ENCODE assay signal across 23 mouse cellular contexts in genomic region chr13:53665592-53665991, GRCm38 (mm10).
A peak's percentile ranks its signal among the peaks of the same experiment; 100 is the strongest.
DNase-seq lines count a peak whose midpoint lies in the region; ATAC-seq and TF ChIP-seq lines count a peak whose summit lies in the region.
"Had no signal": no experiment of that assay in that cellular context is flagged by ENCODE, and none has a peak within 500 bp of the region (broad histone marks: within the 10 kb centered on the region; RNA-seq: fewer than 3 reads in every experiment).

No protein-coding gene starts in this region.

- intact Hi-C loops in heart, adult 2 months (cut with DNase I) = no loop called here

- no peak for TF ChIP-seq POLR2A in heart, adult 2 months (IDR thresholded peaks at IDR 0.05; ENCODE audit: insufficient read depth, low read depth, low read length)

- no peak overlapping the region for H3K4me2 ChIP-seq in lung, postnatal 0 days (replicated peaks; ENCODE audit: low read depth, low read length)
- H3K4me2 ChIP-seq: embryonic facial prominence, embryonic 15.5 days; forebrain, embryonic 15.5 days; heart, embryonic 13.5 days; hindbrain, embryonic 14.5 days; liver, embryonic 15.5 days; midbrain, embryonic 11.5 days had no signal

- no peak overlapping the region for H3K4me3 ChIP-seq in heart, adult 2 months
- H3K4me3 ChIP-seq in lung, postnatal 0 days (ENCODE audit: low read depth, low read length) = no peak overlapping the region
- H3K4me3 ChIP-seq: embryonic facial prominence, embryonic 15.5 days; forebrain, embryonic 15.5 days; heart, embryonic 13.5 days; limb, embryonic 10.5 days; liver, embryonic 15.5 days had no signal

- TF ChIP-seq CTCF in heart, adult 2 months (IDR thresholded peaks at IDR 0.05) = peak; percentile 31
- TF ChIP-seq CTCF in lung, postnatal 0 days (IDR thresholded peaks at IDR 0.05) = peak; percentile 24; the same call in 1 of the 2 replicates

- H3K79me2 ChIP-seq in heart, adult 2 months (replicated peaks; ENCODE audit: control insufficient read depth, insufficient read depth, low read length) = no peaks in the 10 kb centered on the region

- H3K27me3 ChIP-seq in heart, adult 2 months (ENCODE audit: control insufficient read depth, insufficient read depth, low read length) = no peaks in the 10 kb centered on the region
- no peaks in the 10 kb centered on the region for H3K27me3 ChIP-seq in lung, postnatal 0 days (replicated peaks; ENCODE audit: insufficient read depth, low read length)
- H3K27me3 ChIP-seq: embryonic facial prominence, embryonic 15.5 days; forebrain, embryonic 15.5 days; heart, embryonic 13.5 days; liver, embryonic 15.5 days had no signal

- TF ChIP-seq EP300 in heart, adult 2 months (IDR thresholded peaks at IDR 0.05; ENCODE audit: insufficient read depth, low read depth, low read length) = no peak
- no peak for TF ChIP-seq EP300 in lung, postnatal 0 days (IDR thresholded peaks at IDR 0.05)

- H3K9me3 ChIP-seq in lung, postnatal 0 days (ENCODE audit: low read length) = no peaks in the 10 kb centered on the region
- H3K9me3 ChIP-seq: embryonic facial prominence, embryonic 15.5 days; forebrain, embryonic 15.5 days; limb, embryonic 10.5 days; liver, embryonic 15.5 days had no signal

- no peaks in the 10 kb centered on the region for H3K36me3 ChIP-seq in heart, adult 2 months (ENCODE audit: control insufficient read depth, insufficient read depth, low read length)
- H3K36me3 ChIP-seq in lung, postnatal 0 days (ENCODE audit: insufficient read depth, low read length) = no peaks in the 10 kb centered on the region
- H3K36me3 ChIP-seq: embryonic facial prominence, embryonic 15.5 days; forebrain, embryonic 15.5 days; heart, embryonic 13.5 days; limb, embryonic 10.5 days; liver, embryonic 15.5 days had no signal

- no peak for ATAC-seq in lung, postnatal 0 days
- no peak for ATAC-seq in CD4-positive, CD25-positive, alpha-beta regulatory T cell, adult 4 months
- ATAC-seq: activated CD4-positive, CD25-positive, alpha-beta regulatory T cell, adult 4 months; forebrain, embryonic 15.5 days; inflammation-experienced regulatory T-cells, adult 6 months had no signal

- H3K9ac ChIP-seq in heart, adult 2 months (ENCODE audit: low read depth, low read length) = no peak overlapping the region
- no peak overlapping the region for H3K9ac ChIP-seq in lung, postnatal 0 days (replicated peaks; ENCODE audit: low read depth)
- H3K9ac ChIP-seq: embryonic facial prominence, embryonic 15.5 days; forebrain, embryonic 15.5 days; heart, embryonic 13.5 days; hindbrain, embryonic 14.5 days; liver, embryonic 15.5 days had no signal

- no peaks in the 10 kb centered on the region for H3K4me1 ChIP-seq in heart, adult 2 months (ENCODE audit: control insufficient read depth, insufficient read depth, low read length)
- no peaks in the 10 kb centered on the region for H3K4me1 ChIP-seq in lung, postnatal 0 days (ENCODE audit: insufficient read depth, low read depth, low read length)
- H3K4me1 ChIP-seq: forebrain, embryonic 15.5 days; liver, embryonic 15.5 days had no signal

- H3K27ac ChIP-seq in heart, adult 2 months = no peak overlapping the region
- H3K27ac ChIP-seq in lung, postnatal 0 days (ENCODE audit: low read length) = no peak overlapping the region
- H3K27ac ChIP-seq: embryonic facial prominence, embryonic 15.5 days; forebrain, embryonic 15.5 days; heart, embryonic 13.5 days; hindbrain, embryonic 14.5 days; limb, embryonic 10.5 days; liver, embryonic 15.5 days had no signal

- no peak for DNase-seq in heart, adult 2 months
- no peak for DNase-seq in heart, adult 11 months
- DNase-seq in lung, postnatal 0 days (ENCODE audit: low spot score) = no peak
- DNase-seq in lung, postnatal 4 days = no peak
- DNase-seq in ZHBTc4 (ENCODE audit: low read depth, low spot score) = peak; percentile 69
- DNase-seq in kidney, adult 8-10 months = no peak
- DNase-seq: adrenal gland, postnatal 14 days; cerebellum, adult 8-10 months; cerebellum, postnatal 36 days; kidney, adult 9 months; kidney, postnatal 4 days; liver; thymus, postnatal 36 days had no signal

- WGBS in heart, adult 2 months = 89% methylated on average over 2 of the region's 2 CpGs
- WGBS in lung, postnatal 0 days = 98% methylated on average over 2 of the region's 2 CpGs
